Mouse (Mus musculus) forebrain, embryonic 15.5 days (tissue): ENCODE results near the gene Mgat1. TPM values are rescaled to one million over a fixed set of nuclear protein-coding genes. Genes with fewer than 3 reads are reported as not detected.

Experiments
- ATAC-seq: fragments of 200-750 bp; cut with Nextera tagmentation; replicated peaks from 2 replicates; pipeline ENCODE4 v1.8.0; 2017; ENCODE audit warnings: mild to moderate bottlenecking, moderate TSS enrichment, moderate library complexity
- H3K27ac ChIP-seq: fragments of 300-500 bp; sonication (generic); replicated peaks from 2 replicates; pipeline ENCODE4 v1.5.1; 2015; ENCODE audit warnings: mild to moderate bottlenecking, inconsistent platforms
- H3K27me3 ChIP-seq: fragments of 300-500 bp; sonication (generic); 2 replicates; pipeline ENCODE4 v1.6.1; 2015; ENCODE audit warnings: inconsistent platforms
- H3K36me3 ChIP-seq: fragments of 300-500 bp; sonication (generic); 2 replicates; pipeline ENCODE4 v1.6.1; 2015; ENCODE audit warnings: mild to moderate bottlenecking, inconsistent platforms
- H3K4me1 ChIP-seq: fragments of 300-500 bp; sonication (generic); 2 replicates; pipeline ENCODE4 v1.6.1; 2015; ENCODE audit warnings: inconsistent platforms
- H3K4me2 ChIP-seq: fragments of 300-500 bp; sonication (generic); replicated peaks from 2 replicates; pipeline ENCODE4 v1.6.1; 2015; ENCODE audit warnings: mild to moderate bottlenecking, inconsistent platforms
- H3K4me3 ChIP-seq: fragments of 300-500 bp; sonication (generic); 2 replicates; pipeline ENCODE4 v1.5.1; 2015; ENCODE audit warnings: mild to moderate bottlenecking, inconsistent platforms
- H3K9ac ChIP-seq: fragments of 300-500 bp; sonication (generic); replicated peaks from 2 replicates; pipeline ENCODE4 v1.6.1; 2015; ENCODE audit warnings: mild to moderate bottlenecking, inconsistent platforms
- H3K9me3 ChIP-seq: fragments of 300-500 bp; sonication (generic); 2 replicates; pipeline ENCODE4 v1.6.1; 2016; ENCODE audit warnings: inconsistent platforms
- WGBS: fragments of 180-500 bp; shearing (Covaris S2); methylation state at CpG from one replicate; pipeline ENCODE4 v1.1.7; 2015; ENCODE audit warnings: mixed read lengths; 5-methylcytosine and 5-hydroxymethylcytosine counted together
- polyA plus RNA-seq: library from polyadenylated mRNA; unstranded; fragments of >200 nt; fragmentation: Nextera tagmentation; extraction: Ambion mirVana; gene quantifications from 2 replicates; pipeline ENCODE4 v1.2.1, GENCODE M21; 2015

Gene Mgat1
- polyA plus RNA-seq, 1 experiment from 2014 or later, result 30.3 TPM

GRCm38 (mm10) chr11:49259296-49259695 lies 15.3 kb downstream of the Mgat1 start:
- no peaks in the 10 kb centered on the region for H3K4me1 ChIP-seq
- ATAC-seq, result no peak
- no peak overlapping the region for H3K9ac ChIP-seq
- WGBS, result 97% methylated on average over 2 of the region's 2 CpGs
- H3K36me3 ChIP-seq, result peaks cover 6% of the 10 kb centered on the region; the same call in 1 of the 2 replicates
- no peaks in the 10 kb centered on the region for H3K9me3 ChIP-seq
- H3K27me3 ChIP-seq, result no peaks in the 10 kb centered on the region
- no peak overlapping the region for H3K4me3 ChIP-seq
- no peak overlapping the region for H3K27ac ChIP-seq
- no peak overlapping the region for H3K4me2 ChIP-seq

DNA sequence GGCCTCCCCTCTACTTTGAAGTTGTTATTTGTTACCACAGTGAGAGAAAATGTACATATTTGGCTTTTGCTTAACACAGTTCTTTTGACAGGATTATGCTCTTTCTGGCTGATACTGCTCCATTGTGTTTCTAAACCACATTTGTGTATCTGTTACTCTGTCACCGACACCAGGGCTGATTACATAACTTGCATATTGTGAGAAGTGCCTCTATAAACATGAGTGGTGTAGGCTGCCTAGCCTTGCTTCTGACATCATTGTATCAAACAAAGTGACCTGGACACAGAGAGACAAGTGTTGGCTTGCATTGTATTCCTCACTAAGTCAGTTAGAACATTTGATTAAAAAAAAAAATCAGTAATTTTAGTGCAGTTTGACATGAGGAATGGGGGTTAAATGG lies 15.8 kb downstream of the Mgat1 start:
- H3K9ac ChIP-seq, result no peak overlapping the region
- H3K9me3 ChIP-seq, result no peaks in the 10 kb centered on the region
- no peak overlapping the region for H3K4me2 ChIP-seq
- H3K27ac ChIP-seq, result no peak overlapping the region
- no peaks in the 10 kb centered on the region for H3K27me3 ChIP-seq
- no peak for ATAC-seq
- H3K4me3 ChIP-seq, result no peak overlapping the region
- 77% methylated on average over 1 of the region's 1 CpGs for WGBS
- peaks cover 6% of the 10 kb centered on the region; the same call in 1 of the 2 replicates for H3K36me3 ChIP-seq
- no peaks in the 10 kb centered on the region for H3K4me1 ChIP-seq

GRCm38 (mm10) chr11:49260598-49261312 lies 16.8 kb downstream of the Mgat1 start:
- 93% methylated on average over 21 of the region's 21 CpGs for WGBS
- H3K4me2 ChIP-seq, result no peak overlapping the region
- H3K27me3 ChIP-seq, result no peaks in the 10 kb centered on the region
- no peak overlapping the region for H3K9ac ChIP-seq
- H3K36me3 ChIP-seq, result peaks cover 6% of the 10 kb centered on the region; the same call in 1 of the 2 replicates
- H3K27ac ChIP-seq, result no peak overlapping the region
- H3K9me3 ChIP-seq, result no peaks in the 10 kb centered on the region
- H3K4me1 ChIP-seq, result no peaks in the 10 kb centered on the region
- ATAC-seq, result no peak
- no peak overlapping the region for H3K4me3 ChIP-seq

DNA sequence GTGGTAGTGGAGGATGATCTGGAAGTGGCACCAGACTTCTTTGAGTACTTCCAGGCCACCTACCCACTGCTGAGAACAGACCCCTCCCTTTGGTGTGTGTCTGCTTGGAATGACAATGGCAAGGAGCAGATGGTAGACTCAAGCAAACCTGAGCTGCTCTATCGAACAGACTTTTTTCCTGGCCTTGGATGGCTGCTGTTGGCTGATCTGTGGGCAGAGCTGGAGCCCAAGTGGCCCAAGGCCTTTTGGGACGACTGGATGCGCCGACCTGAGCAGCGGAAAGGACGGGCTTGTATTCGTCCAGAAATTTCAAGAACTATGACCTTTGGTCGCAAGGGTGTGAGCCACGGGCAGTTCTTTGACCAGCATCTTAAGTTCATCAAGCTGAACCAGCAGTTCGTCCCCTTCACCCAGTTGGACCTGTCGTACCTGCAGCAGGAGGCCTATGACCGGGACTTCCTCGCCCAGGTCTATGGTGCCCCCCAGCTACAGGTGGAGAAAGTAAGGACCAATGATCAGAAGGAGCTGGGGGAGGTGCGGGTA lies 17.4 kb downstream of the Mgat1 start:
- no peaks in the 10 kb centered on the region for H3K4me1 ChIP-seq
- no peaks in the 10 kb centered on the region for H3K27me3 ChIP-seq
- no peaks in the 10 kb centered on the region for H3K9me3 ChIP-seq
- no peak overlapping the region for H3K27ac ChIP-seq
- no peak overlapping the region for H3K9ac ChIP-seq
- H3K4me2 ChIP-seq, result no peak overlapping the region
- 92% methylated on average over 14 of the region's 14 CpGs for WGBS
- no peak for ATAC-seq
- H3K4me3 ChIP-seq, result no peak overlapping the region
- peaks cover 6% of the 10 kb centered on the region; the same call in 1 of the 2 replicates for H3K36me3 ChIP-seq

- Histone ChIP-seq H3K27ac (no peak overlapping the region), H3K9ac (no peak overlapping the region), H3K4me3 (no peak overlapping the region), H3K4me1 (no peaks in the 10 kb centered on the region), H3K36me3 (peaks cover 6% of the 10 kb centered on the region; the same call in 1 of the 2 replicates), H3K27me3 (no peaks in the 10 kb centered on the region), H3K4me2 (no peak overlapping the region), H3K9me3 (no peaks in the 10 kb centered on the region)
- peak; percentile 35; the same call in 1 of the 2 replicates for ATAC-seq
- WGBS, result 91% methylated on average over 5 of the region's 5 CpGs
Observed at GRCm38 (mm10) chr11:49262286-49262685, 18.3 kb downstream of the Mgat1 start.

DNA sequence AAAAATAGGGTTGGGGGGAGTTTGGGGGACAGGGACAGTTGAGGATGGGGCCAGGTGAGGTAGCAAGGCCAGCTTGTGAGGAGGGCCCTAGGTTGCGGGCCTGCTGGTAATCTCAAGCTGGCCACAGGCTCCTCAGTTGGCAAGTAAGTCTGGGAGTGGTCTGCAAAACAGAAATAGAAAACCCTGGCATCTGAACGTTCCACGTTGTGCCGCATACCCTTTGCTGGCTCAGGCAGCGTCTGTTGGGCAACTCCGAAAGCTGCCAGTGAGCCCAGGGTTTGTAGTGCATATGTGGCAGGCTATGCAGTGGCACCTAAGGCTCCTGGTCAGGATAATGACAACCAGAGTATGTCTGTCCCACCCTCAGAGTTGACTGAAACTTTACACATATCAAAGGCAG lies 19.2 kb downstream of the Mgat1 start:
- no peak overlapping the region for H3K4me3 ChIP-seq
- WGBS, result 90% methylated on average over 6 of the region's 6 CpGs
- H3K36me3 ChIP-seq, result peaks cover 6% of the 10 kb centered on the region; the same call in 1 of the 2 replicates
- no peak for ATAC-seq
- H3K9me3 ChIP-seq, result no peaks in the 10 kb centered on the region
- no peak overlapping the region for H3K4me2 ChIP-seq
- no peak overlapping the region for H3K9ac ChIP-seq
- no peaks in the 10 kb centered on the region for H3K4me1 ChIP-seq
- no peaks in the 10 kb centered on the region for H3K27me3 ChIP-seq
- no peak overlapping the region for H3K27ac ChIP-seq

- 94% methylated on average over 7 of the region's 7 CpGs for WGBS
- H3K4me2 ChIP-seq, result no peak overlapping the region
- no peak overlapping the region for H3K27ac ChIP-seq
- ATAC-seq, result no peak
- no peaks in the 10 kb centered on the region for H3K9me3 ChIP-seq
- H3K9ac ChIP-seq, result no peak overlapping the region
- peaks cover 6% of the 10 kb centered on the region; the same call in 1 of the 2 replicates for H3K36me3 ChIP-seq
- no peak overlapping the region for H3K4me3 ChIP-seq
- no peaks in the 10 kb centered on the region for H3K4me1 ChIP-seq
- no peaks in the 10 kb centered on the region for H3K27me3 ChIP-seq
Observed at GRCm38 (mm10) chr11:49264081-49264480, 20.1 kb downstream of the Mgat1 start.

GRCm38 (mm10) chr11:49264622-49265021 lies 20.6 kb downstream of the Mgat1 start:
- no peak overlapping the region for H3K27ac ChIP-seq
- peaks cover 6% of the 10 kb centered on the region; the same call in 1 of the 2 replicates for H3K36me3 ChIP-seq
- no peak for ATAC-seq
- no peak overlapping the region for H3K9ac ChIP-seq
- H3K4me2 ChIP-seq, result no peak overlapping the region
- no peaks in the 10 kb centered on the region for H3K27me3 ChIP-seq
- no peak overlapping the region for H3K4me3 ChIP-seq
- no peaks in the 10 kb centered on the region for H3K9me3 ChIP-seq
- 62% methylated on average over 11 of the region's 11 CpGs for whole genome bisulfite sequencing
- H3K4me1 ChIP-seq, result no peaks in the 10 kb centered on the region

DNA sequence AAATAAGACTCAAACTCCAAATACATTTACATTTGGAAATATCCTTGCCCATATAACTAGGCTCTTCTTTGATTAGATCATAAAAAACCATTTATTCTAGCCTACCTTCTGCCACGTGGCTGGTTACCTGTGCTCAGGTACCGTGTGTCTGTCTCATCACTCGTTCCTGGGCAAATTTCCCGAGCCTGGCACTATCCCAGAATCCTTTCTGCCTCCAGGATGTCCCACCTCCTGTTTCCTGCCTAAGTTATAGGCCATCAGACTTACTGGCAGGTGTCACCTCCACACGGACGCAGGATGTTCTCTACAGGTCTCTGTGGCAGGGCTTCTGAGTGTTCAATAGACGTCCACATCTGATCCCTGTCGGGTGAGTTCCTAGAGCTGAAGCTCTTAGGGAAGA lies 21.1 kb downstream of the Mgat1 start:
- WGBS, result 87% methylated on average over 8 of the region's 8 CpGs

DNA sequence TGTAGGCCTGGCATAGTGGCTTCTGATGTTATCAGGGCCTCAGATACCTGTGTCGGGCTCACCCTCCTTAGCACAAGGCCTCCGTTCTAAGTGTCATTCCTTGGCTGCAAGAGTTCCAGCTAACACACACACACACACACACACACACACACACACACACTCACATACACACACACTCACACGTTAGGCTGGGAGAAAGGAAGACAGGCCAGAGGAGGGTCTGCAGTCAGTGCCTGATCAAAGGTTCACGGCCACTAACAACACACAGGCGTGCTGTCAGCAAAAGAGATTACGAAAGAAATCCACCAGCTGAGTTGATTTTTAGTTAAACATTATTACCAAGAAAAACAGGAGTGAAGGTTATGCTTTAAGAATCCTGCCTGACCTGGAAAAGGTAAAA lies 22.7 kb downstream of the Mgat1 start:
- Histone ChIP-seq H3K36me3 (peaks cover under 1% of the 10 kb centered on the region; the same call in 1 of the 2 replicates), H3K27ac (no peak overlapping the region), H3K4me1 (no peaks in the 10 kb centered on the region), H3K4me3 (no peak overlapping the region), H3K27me3 (no peaks in the 10 kb centered on the region), H3K9ac (no peak overlapping the region), H3K4me2 (no peak overlapping the region), H3K9me3 (no peaks in the 10 kb centered on the region)
- WGBS, result 86% methylated on average over 6 of the region's 6 CpGs
- no peak for ATAC-seq

More for the DNA sequence above, 21.1 kb downstream of the Mgat1 start:
- H3K4me1 ChIP-seq, result no peaks in the 10 kb centered on the region
- no peak for ATAC-seq
- no peaks in the 10 kb centered on the region for H3K27me3 ChIP-seq
- no peak overlapping the region for H3K27ac ChIP-seq
- no peak overlapping the region for H3K9ac ChIP-seq
- H3K4me3 ChIP-seq, result no peak overlapping the region
- no peak overlapping the region for H3K4me2 ChIP-seq
- no peaks in the 10 kb centered on the region for H3K9me3 ChIP-seq
- H3K36me3 ChIP-seq, result peaks cover 6% of the 10 kb centered on the region; the same call in 1 of the 2 replicates

DNA sequence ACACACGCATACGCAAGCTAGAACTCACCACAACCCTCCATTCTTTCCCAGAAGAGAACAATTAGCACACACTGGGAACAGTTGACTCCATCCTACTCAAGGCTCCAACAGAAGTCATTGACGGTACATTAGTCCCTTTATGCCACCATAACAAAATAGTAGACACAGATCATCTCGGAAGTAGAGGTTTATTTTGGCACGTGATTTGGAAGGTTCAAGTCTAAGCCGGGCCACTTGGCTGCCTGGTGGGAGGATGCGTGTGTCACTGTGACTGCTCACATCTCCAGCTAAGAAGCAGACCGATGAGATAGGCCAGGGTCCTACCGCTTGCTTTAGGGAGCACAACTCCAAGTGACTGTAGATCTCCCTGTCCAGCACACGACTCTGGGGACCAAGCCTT lies 23.3 kb downstream of the Mgat1 start:
- H3K9ac ChIP-seq, result no peak overlapping the region
- no peaks in the 10 kb centered on the region for H3K4me1 ChIP-seq
- no peaks in the 10 kb centered on the region for H3K9me3 ChIP-seq
- 85% methylated on average over 10 of the region's 10 CpGs for WGBS
- no peak overlapping the region for H3K27ac ChIP-seq
- no peak overlapping the region for H3K4me3 ChIP-seq
- no peak for ATAC-seq
- H3K27me3 ChIP-seq, result no peaks in the 10 kb centered on the region
- no peaks in the 10 kb centered on the region for H3K36me3 ChIP-seq
- H3K4me2 ChIP-seq, result no peak overlapping the region

DNA sequence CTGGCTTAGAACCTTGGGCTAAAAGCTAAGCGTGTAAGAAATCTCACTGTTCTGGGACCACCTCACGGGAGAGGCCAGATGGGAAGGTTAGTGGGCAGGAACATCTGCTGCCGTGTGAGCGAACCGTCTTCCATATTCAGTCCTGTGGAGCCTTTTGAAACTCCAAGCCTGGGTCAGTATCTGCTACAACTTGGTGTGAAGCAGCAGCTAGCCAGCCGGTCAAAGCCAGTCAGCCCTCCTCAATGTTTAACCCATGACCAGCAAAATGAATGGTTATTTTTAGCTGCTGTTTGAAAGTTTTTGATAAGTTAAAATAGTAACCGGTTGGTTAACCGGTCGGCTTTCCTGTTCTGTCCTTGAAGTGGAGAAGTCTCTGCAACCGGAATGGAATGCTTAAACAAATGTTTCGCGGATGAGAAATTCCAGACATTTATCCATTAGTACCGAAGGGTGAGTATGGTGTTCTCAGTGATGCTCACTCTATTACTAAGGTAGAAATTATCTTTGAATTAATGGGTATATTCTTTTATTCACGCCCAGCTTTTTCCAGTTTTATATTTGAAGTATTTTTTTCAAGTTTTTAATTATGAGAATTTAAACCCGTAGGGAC lies 24.1 kb downstream of the Mgat1 start:
- WGBS, result 85% methylated on average over 15 of the region's 15 CpGs
- ATAC-seq, result no peak
- no peaks in the 10 kb centered on the region for H3K36me3 ChIP-seq

More for the DNA sequence above, 24.1 kb downstream of the Mgat1 start:
- H3K9ac ChIP-seq, result no peak overlapping the region
- no peaks in the 10 kb centered on the region for H3K9me3 ChIP-seq
- H3K4me3 ChIP-seq, result no peak overlapping the region
- no peaks in the 10 kb centered on the region for H3K4me1 ChIP-seq
- no peak overlapping the region for H3K27ac ChIP-seq
- H3K27me3 ChIP-seq, result no peaks in the 10 kb centered on the region
- no peak overlapping the region for H3K4me2 ChIP-seq
